Mouse (Mus musculus): ENCODE measurements around the gene Galntl6. TPM values are rescaled to one million over a fixed set of nuclear protein-coding genes. Genes with fewer than 3 reads are reported as not detected.

Galntl6 gene
- total RNA-seq, 1 experiment = 0.09 TPM

DNA sequence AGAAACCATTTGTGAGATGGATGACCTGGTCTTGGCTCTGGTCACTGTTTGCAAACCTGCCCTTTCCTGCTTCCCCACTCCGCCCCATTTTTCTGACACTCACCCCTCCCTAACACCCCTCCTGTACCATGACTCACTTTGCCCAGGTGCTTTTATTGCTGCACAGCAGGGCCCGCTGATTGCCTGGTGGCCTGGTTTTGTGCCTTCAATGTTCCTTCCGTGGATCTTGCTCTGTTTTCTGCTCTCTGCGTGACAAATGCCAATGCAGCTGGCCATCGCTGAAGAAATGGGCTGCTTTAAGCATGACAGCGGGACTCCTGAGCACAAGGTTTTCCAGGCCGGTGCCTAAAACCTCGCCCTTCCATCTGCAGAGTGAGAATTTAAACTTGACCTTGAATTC is 1171.1 kb downstream of the Galntl6 start:
- Histone ChIP-seq H3K36me3 (ENCODE audit: control insufficient read depth, insufficient read depth, low read length, poor library complexity, severe bottlenecking) (no peaks in the 10 kb centered on the region), H3K9ac (ENCODE audit: insufficient read depth, low read depth, low read length, poor library complexity, severe bottlenecking) (no peak overlapping the region), H3K27ac (ENCODE audit: insufficient read depth, low read depth, low read length, poor library complexity, severe bottlenecking) (0 out of 2 replicates have a peak overlapping the region, but pooled peaks have one; percentile 49), H3K4me1 (ENCODE audit: control insufficient read depth in 2 of 2, insufficient read depth in 2 of 2, low read length in 2 of 2, poor library complexity in 1 of 2) (peaks cover 9 to 11% of the 10 kb centered on the region in 2 experiments; a peak in 2 of 4 replicates), H3K9me3 (ENCODE audit: control insufficient read depth, insufficient read depth, low read depth, low read length) (no peaks in the 10 kb centered on the region), H3K4me3 (ENCODE audit: insufficient read depth in 1 of 2, low read depth in 1 of 2, low read length in 2 of 2, poor library complexity in 1 of 2, severe bottlenecking in 1 of 2) (peak overlapping the region in 1 of 2 experiments; percentile 28; a peak in 1 of 4 replicates)
- no peak for DNase-seq (ENCODE audit: low read depth, low spot score)
- no peak for TF ChIP-seq HCFC1 (IDR thresholded peaks at IDR 0.05; ENCODE audit: borderline replicate concordance, insufficient read depth, low read length)
- TF ChIP-seq ZC3H11A (IDR thresholded peaks at IDR 0.05; ENCODE audit: borderline replicate concordance, low read depth, low read length) = no peak
- in situ Hi-C loops (cut with MboI; ENCODE audit: low sequenced_read_pairs in 2 of 2, unreplicated experiment in 2 of 2) = no loop called here

GRCm38 (mm10) chr8:57737281-57737680 is 1175.2 kb downstream of the Galntl6 start:
- Histone ChIP-seq H3K36me3 (ENCODE audit: control insufficient read depth, insufficient read depth, low read length, poor library complexity, severe bottlenecking) (no peaks in the 10 kb centered on the region), H3K4me1 (ENCODE audit: control insufficient read depth in 2 of 2, insufficient read depth in 2 of 2, low read length in 2 of 2, poor library complexity in 1 of 2) (peaks cover 11 to 24% of the 10 kb centered on the region in 2 experiments), H3K27ac (ENCODE audit: insufficient read depth, low read depth, low read length, poor library complexity, severe bottlenecking) (no peak overlapping the region), H3K4me3 (ENCODE audit: insufficient read depth in 1 of 2, low read depth in 1 of 2, low read length in 2 of 2, poor library complexity in 1 of 2, severe bottlenecking in 1 of 2) (no peak overlapping the region), H3K9ac (ENCODE audit: insufficient read depth, low read depth, low read length, poor library complexity, severe bottlenecking) (no peak overlapping the region), H3K9me3 (ENCODE audit: control insufficient read depth, insufficient read depth, low read depth, low read length) (no peaks in the 10 kb centered on the region)
- no peak for DNase-seq (ENCODE audit: low read depth, low spot score)
- peak; percentile 44 for TF ChIP-seq ZNF384 (IDR thresholded peaks at IDR 0.05; ENCODE audit: low read depth, low read length)
- no peak for TF ChIP-seq ZC3H11A (IDR thresholded peaks at IDR 0.05; ENCODE audit: borderline replicate concordance, low read depth, low read length)
- in situ Hi-C loops (cut with MboI; ENCODE audit: low sequenced_read_pairs in 2 of 2, unreplicated experiment in 2 of 2) = no loop called here

- in situ Hi-C loops (cut with MboI; ENCODE audit: low sequenced_read_pairs in 2 of 2, unreplicated experiment in 2 of 2) = no loop called here
- TF ChIP-seq CHD2 (IDR thresholded peaks at IDR 0.05; ENCODE audit: low read depth, low read length) (peak; percentile 73; the same call in 1 of the 2 replicates), MAFK (IDR thresholded peaks at IDR 0.05; ENCODE audit: insufficient read depth, low read depth, low read length) (no peak)
- Histone ChIP-seq H3K9me3 (ENCODE audit: control insufficient read depth, insufficient read depth, low read depth, low read length) (no peaks in the 10 kb centered on the region), H3K36me3 (ENCODE audit: control insufficient read depth, insufficient read depth, low read length, poor library complexity, severe bottlenecking) (no peaks in the 10 kb centered on the region), H3K4me3 (ENCODE audit: insufficient read depth in 1 of 2, low read depth in 1 of 2, low read length in 2 of 2, poor library complexity in 1 of 2, severe bottlenecking in 1 of 2) (0 out of 4 replicates have a peak overlapping the region, but pooled peaks of 1 of the 2 experiments have one; percentile 8), H3K9ac (ENCODE audit: insufficient read depth, low read depth, low read length, poor library complexity, severe bottlenecking) (no peak overlapping the region), H3K4me1 (ENCODE audit: control insufficient read depth in 2 of 2, insufficient read depth in 2 of 2, low read length in 2 of 2, poor library complexity in 1 of 2) (peaks cover 11 to 23% of the 10 kb centered on the region in 2 experiments), H3K27ac (ENCODE audit: insufficient read depth, low read depth, low read length, poor library complexity, severe bottlenecking) (peak overlapping the region; percentile 92)
- DNase-seq (ENCODE audit: low read depth, low spot score) = peak; percentile 95
These were observed 1179.6 kb downstream of the Galntl6 start for GRCm38 (mm10) chr8:57732795-57733194.

DNA sequence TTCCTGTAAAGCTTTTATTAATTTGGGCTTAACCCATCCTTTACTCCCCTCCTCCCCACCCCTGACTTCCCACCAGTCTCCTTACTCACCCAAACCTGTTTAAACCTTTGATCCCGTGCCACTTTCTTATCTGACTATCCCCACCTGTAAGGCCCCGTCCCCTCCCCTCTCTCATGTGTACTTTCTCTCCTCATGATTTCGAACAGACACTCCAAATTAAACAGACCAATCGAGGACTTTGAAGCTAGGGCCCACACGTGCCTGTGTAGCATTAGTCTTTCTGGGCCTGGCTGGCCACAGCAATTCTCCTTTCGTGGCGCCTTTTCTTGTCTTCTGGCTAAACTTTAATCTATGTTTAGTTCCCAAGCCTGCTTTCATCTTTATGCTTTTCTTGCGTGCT is 1180.8 kb downstream of the Galntl6 start:
- in situ Hi-C loops (cut with MboI; ENCODE audit: low sequenced_read_pairs in 2 of 2, unreplicated experiment in 2 of 2) = no loop called here
- TF ChIP-seq CHD2 (IDR thresholded peaks at IDR 0.05; ENCODE audit: low read depth, low read length) (no peak), ZNF384 (IDR thresholded peaks at IDR 0.05; ENCODE audit: low read depth, low read length) (no peak), MAFK (IDR thresholded peaks at IDR 0.05; ENCODE audit: insufficient read depth, low read depth, low read length) (no peak), HCFC1 (IDR thresholded peaks at IDR 0.05; ENCODE audit: borderline replicate concordance, insufficient read depth, low read length) (no peak), ZC3H11A (IDR thresholded peaks at IDR 0.05; ENCODE audit: borderline replicate concordance, low read depth, low read length) (no peak)

DNA sequence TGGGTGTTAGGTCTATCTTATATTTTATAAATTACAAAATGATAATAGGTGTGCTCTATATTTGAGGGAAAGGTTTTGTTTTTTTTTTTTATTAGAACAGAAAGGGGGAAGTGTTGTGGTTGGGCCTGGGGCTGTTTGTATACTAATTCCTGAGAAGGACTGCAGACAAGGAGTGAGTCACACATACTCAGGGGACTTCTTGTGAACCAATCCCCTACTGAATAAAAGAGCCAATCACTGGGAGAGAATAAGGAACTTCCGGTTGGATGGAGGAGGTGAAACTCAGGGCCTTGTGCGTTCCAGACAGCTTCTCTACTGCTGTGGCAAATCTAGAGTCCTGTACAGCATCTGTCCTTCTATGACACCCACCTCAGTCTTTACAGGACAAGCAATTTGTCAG is 1184.2 kb downstream of the Galntl6 start:
- no peak for DNase-seq (ENCODE audit: low read depth, low spot score)
- Histone ChIP-seq H3K27ac (ENCODE audit: insufficient read depth, low read depth, low read length, poor library complexity, severe bottlenecking) (no peak overlapping the region), H3K4me1 (ENCODE audit: control insufficient read depth in 2 of 2, insufficient read depth in 2 of 2, low read length in 2 of 2, poor library complexity in 1 of 2) (peaks cover 5 to 10% of the 10 kb centered on the region in 2 experiments), H3K9ac (ENCODE audit: insufficient read depth, low read depth, low read length, poor library complexity, severe bottlenecking) (no peak overlapping the region), H3K9me3 (ENCODE audit: control insufficient read depth, insufficient read depth, low read depth, low read length) (no peaks in the 10 kb centered on the region), H3K4me3 (ENCODE audit: insufficient read depth in 1 of 2, low read depth in 1 of 2, low read length in 2 of 2, poor library complexity in 1 of 2, severe bottlenecking in 1 of 2) (no peak overlapping the region), H3K36me3 (ENCODE audit: control insufficient read depth, insufficient read depth, low read length, poor library complexity, severe bottlenecking) (no peaks in the 10 kb centered on the region)
- in situ Hi-C loops (cut with MboI; ENCODE audit: low sequenced_read_pairs in 2 of 2, unreplicated experiment in 2 of 2) = no loop called here
- TF ChIP-seq CHD2 (IDR thresholded peaks at IDR 0.05; ENCODE audit: low read depth, low read length) = no peak
- no peak for TF ChIP-seq ZC3H11A (IDR thresholded peaks at IDR 0.05; ENCODE audit: borderline replicate concordance, low read depth, low read length)
- TF ChIP-seq ZNF384 (IDR thresholded peaks at IDR 0.05; ENCODE audit: low read depth, low read length) = no peak
- no peak for TF ChIP-seq MAFK (IDR thresholded peaks at IDR 0.05; ENCODE audit: insufficient read depth, low read depth, low read length)
- no peak for TF ChIP-seq HCFC1 (IDR thresholded peaks at IDR 0.05; ENCODE audit: borderline replicate concordance, insufficient read depth, low read length)

More for the DNA sequence above, 1180.8 kb downstream of the Galntl6 start:
- Histone ChIP-seq H3K4me3 (ENCODE audit: insufficient read depth in 1 of 2, low read depth in 1 of 2, low read length in 2 of 2, poor library complexity in 1 of 2, severe bottlenecking in 1 of 2) (no peak overlapping the region), H3K36me3 (ENCODE audit: control insufficient read depth, insufficient read depth, low read length, poor library complexity, severe bottlenecking) (no peaks in the 10 kb centered on the region), H3K27ac (ENCODE audit: insufficient read depth, low read depth, low read length, poor library complexity, severe bottlenecking) (no peak overlapping the region), H3K4me1 (ENCODE audit: control insufficient read depth in 2 of 2, insufficient read depth in 2 of 2, low read length in 2 of 2, poor library complexity in 1 of 2) (peaks cover 9 to 18% of the 10 kb centered on the region in 2 experiments), H3K9ac (ENCODE audit: insufficient read depth, low read depth, low read length, poor library complexity, severe bottlenecking) (no peak overlapping the region), H3K9me3 (ENCODE audit: control insufficient read depth, insufficient read depth, low read depth, low read length) (no peaks in the 10 kb centered on the region)
- DNase-seq (ENCODE audit: low read depth, low spot score) = no peak

Data from ES-E14 (cell line).